Mouse (Mus musculus): ENCODE data around the gene Gng11.

The Gng11 gene

DNA sequence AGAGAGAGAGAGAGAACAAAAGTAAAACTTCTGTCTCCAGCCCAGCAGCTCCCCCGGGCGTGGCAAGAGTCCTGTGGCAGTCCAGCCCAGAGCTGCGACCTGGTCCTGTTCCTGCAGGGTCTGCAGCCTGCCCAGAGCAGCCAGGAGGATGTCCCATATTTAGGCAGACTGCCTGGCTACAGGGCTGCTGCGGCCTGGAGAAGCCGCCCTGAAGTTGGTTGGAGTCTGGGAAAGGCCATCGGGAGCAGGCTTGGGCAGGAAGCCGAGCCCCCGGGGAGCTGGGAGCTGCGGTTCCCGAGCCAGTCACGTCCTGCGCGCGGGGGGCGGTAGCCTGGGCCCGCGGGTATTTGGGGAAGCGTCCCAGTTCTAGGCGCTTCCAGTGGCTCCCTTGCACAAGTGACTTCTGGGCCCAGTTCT, at the start of gene Gng11:
Gene Gng11, plus strand, starts transcription at position 15 of the 417 bp plus-strand sequence.
- peak; percentile 6 for DNase-seq (ENCODE audit: low spot score)

DNA sequence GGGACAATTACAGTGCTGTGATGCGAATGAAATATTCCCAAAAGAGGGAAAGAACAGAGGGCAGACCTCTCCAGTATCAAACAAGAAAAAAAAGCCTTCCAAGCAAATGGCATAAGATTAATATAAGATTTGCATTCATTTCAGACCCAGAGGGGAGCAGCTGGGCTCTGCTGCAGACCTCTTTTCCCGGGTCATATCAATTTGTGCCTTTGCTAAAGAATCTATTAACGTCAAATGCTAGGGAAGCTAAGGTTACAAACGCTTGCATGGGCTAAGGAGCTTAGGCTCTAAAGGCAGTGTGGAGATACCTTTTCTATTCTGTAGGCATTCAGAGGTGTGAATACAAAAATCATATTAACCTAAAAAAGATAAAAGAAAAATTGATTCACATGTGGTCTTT, 48.7 kb upstream of the Gng11 start:
- DNase-seq (ENCODE audit: low spot score) = no peak

- no peak for DNase-seq (ENCODE audit: low spot score)
These were observed 35.8 kb upstream of the Gng11 start for GRCm38 (mm10) chr6:3967676-3968626.

DNA sequence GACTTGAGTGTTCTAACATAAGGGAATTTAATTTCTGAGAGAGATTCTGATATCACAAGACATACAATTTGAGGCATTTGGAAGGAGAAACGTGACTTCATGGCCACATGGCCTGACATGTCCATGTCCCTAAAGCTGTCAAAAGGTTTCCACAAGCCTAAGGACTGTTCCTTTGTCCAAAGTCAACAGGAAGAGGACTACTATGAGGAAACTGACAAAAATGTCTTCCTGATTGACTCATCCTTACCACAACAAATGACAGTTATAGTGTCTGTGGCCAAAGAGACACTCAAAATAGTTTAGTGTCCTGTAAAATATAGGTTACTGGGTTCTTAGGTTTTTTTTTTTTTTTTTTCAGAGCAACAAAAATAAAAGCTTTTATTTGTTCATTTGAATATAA, 30.0 kb upstream of the Gng11 start:
- DNase-seq (ENCODE audit: low spot score) = no peak

GRCm38 (mm10) chr6:3982661-3983284, 20.9 kb upstream of the Gng11 start:
- DNase-seq (ENCODE audit: low spot score) = no peak

GRCm38 (mm10) chr6:3988750-3989149, 15.0 kb upstream of the Gng11 start, which contains the start of gene Tfpi2:
Tfpi2 (minus strand) TSS chr6:3988919.
- no peak for DNase-seq (ENCODE audit: low spot score)

DNA sequence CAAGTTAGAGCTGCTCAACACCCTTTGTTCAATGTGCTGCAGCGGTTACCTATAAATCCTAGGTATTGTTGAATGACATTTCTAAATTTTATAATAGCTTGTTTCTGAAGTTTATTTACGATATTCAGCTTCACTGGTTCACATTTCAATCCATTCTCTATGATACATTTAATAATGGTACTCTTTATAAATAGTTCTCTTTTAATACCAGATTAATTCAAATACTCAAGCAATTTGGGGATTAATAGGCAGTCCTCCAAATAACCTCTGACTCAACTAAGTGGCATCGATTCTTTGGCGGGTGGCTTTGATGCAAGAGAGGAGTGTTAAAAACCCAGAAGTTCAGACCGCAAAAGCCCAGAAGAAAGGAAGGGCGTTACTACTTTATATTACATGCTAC, 10.2 kb upstream of the Gng11 start, which contains the start of gene Gngt1:
Gene Gngt1, plus strand, starts transcription at position 301 of the 400 bp plus-strand sequence.
- DNase-seq (ENCODE audit: low spot score) = no peak

- no peak for DNase-seq (ENCODE audit: low spot score)
These were observed 5.6 kb upstream of the Gng11 start for GRCm38 (mm10) chr6:3998089-3998488.

- DNase-seq (ENCODE audit: low spot score) = no peak
These were observed 4.4 kb upstream of the Gng11 start for GRCm38 (mm10) chr6:3999296-3999695.

GRCm38 (mm10) chr6:4000716-4001115, 3.0 kb upstream of the Gng11 start:
- DNase-seq (ENCODE audit: low spot score) = no peak

GRCm38 (mm10) chr6:4003445-4003844, 259 bp upstream of the Gng11 start:
- DNase-seq (ENCODE audit: low spot score) = no peak

- no peak for DNase-seq (ENCODE audit: low spot score)
These were observed 1.1 kb downstream of the Gng11 start for GRCm38 (mm10) chr6:4004808-4005207.

- DNase-seq (ENCODE audit: low spot score) = no peak
These were observed 4.9 kb downstream of the Gng11 start for GRCm38 (mm10) chr6:4008501-4009040.

DNA sequence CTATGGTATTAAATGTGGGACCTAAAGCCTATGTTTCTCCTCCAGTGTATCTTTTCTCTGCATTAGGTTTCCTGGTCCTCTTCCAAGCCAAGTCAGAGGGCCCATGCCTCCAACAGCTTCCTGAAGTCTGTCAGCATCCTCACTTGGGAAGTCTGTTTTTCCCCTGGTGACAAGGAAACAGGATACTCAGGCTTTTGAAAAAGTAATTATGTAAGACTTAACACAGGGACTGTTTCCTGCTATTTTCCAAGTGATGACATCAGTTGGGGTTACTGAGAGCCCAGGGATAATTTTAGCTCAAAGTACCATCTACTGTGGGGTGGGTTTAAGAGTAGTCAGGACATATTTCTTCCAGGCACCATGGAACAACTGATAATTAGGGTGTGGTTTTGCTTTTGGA, 5.8 kb downstream of the Gng11 start:
- DNase-seq (ENCODE audit: low spot score) = no peak

GRCm38 (mm10) chr6:4022645-4023044, 18.9 kb downstream of the Gng11 start:
- no peak for DNase-seq (ENCODE audit: low spot score)

GRCm38 (mm10) chr6:4026367-4026766, 22.7 kb downstream of the Gng11 start:
- no peak for DNase-seq (ENCODE audit: low spot score)

GRCm38 (mm10) chr6:4030956-4031355, 27.3 kb downstream of the Gng11 start:
- no peak for DNase-seq (ENCODE audit: low spot score)

DNA sequence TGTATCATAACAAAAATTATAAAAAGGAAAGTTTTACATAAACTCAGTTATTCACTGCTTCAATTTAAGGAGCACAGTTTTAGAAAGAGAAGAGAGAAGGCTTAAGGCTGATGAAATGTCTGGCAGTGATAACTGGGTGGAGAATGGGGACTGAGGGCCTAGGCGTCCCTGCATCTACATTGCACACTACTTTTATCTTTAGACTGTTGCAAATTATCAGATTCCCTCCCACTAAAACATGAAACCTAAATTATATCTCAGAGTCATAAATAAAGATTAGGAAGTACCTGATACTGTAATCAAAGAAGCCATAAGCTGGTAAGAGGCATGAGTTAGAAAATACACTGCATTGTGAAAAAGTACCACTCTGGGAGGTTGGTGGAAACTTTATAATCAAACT, 38.1 kb downstream of the Gng11 start:
- DNase-seq (ENCODE audit: low spot score) = no peak

- no peak for DNase-seq (ENCODE audit: low spot score)
These were observed 43.5 kb downstream of the Gng11 start for GRCm38 (mm10) chr6:4047200-4047599.

DNA sequence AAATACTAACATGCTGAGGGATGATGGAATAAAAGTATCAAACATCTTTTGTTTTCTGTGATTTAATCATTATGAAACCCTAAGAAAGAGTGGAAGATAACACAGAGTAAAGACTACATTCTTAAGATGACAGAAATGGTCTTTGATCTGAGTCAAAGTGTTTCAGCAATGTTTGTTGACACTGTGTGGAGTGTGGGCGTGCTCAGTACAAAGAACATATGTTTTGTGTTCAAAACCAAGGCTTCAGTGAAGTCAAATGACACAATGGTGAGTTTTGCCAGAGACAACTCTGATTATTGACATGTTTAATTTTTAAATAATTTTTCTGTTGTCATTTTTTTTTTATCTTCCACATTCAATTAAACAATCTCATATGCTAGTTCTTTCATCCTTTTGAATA, 49.1 kb downstream of the Gng11 start:
- DNase-seq (ENCODE audit: low spot score) = no peak

DNA sequence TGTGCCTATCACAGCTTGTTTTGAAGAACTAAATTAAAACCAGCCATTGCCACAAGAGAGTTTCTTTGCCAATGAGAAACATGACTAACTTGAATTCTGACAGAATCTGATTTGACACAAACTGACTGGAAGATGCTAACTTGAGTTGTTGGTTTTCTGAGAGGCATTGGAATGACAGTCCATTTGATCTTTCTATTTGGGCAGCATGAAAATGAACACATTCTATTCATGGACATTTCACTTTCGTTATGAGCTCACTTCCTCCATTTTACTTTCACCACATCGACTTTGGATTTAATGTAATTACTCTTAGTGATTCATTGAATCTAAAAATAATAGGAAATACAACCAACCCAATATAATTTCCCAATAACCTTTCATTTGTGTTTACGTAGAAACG, 50.7 kb downstream of the Gng11 start:
- DNase-seq (ENCODE audit: low spot score) = no peak

All from left cerebral cortex, adult 11 months (tissue).